Mouse (Mus musculus): ENCODE measurements around the gene Cd38. TPM values are rescaled to one million over a fixed set of nuclear protein-coding genes. Genes with fewer than 3 reads are reported as not detected.

Cd38 gene
- polyA plus RNA-seq, 1 experiment from 2014 or later = 9.9 TPM

DNA sequence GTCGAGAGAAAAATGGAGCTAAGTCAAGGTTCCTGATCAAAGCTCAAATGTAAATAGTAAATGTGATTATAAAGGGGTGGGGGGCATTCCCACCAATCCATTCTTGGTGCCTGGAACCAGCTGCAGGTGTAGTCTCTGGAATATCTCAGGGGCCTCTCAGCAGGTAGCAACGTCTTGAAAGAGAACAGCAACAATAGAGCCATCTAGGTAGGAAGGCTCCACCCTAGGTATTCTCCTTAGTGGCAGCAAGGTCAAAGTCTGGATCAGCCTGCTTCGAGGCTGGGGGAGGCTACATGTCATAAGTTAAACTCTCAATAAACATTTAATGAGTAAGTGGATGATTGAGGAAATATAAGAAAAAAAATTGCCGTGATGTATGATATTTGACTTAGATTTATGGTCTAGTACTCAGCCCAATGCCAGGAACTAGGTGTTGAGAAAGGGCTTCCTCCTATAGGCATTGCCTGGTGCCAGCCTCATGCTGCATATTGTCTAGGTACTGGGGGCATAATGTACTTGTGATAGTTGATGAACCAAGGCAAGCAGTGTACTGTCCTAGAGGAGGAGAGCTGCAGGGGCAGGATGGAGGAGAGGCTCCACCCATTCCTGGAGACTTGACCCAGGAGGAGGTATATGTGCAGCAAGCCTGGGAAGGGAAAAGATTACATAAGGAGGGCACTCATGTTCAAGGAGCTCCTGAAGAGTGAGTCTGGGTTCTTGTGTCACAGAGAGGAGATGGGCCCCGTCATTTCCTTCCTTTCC is 7.5 kb upstream of the Cd38 start:
- no peak overlapping the region for H3K27ac ChIP-seq (replicated peaks; ENCODE audit: low read depth, low read length)
- WGBS = 78% methylated on average over 5 of the region's 5 CpGs
- no peaks in the 10 kb centered on the region for H3K36me3 ChIP-seq (replicated peaks; ENCODE audit: control insufficient read depth, insufficient read depth, low read depth, low read length)
- no peak for DNase-seq (ENCODE audit: low spot score)
- H3K9me3 ChIP-seq (replicated peaks; ENCODE audit: control insufficient read depth, low read length) = no peaks in the 10 kb centered on the region
- no peaks in the 10 kb centered on the region for H3K4me1 ChIP-seq (ENCODE audit: control insufficient read depth, insufficient read depth, low read length)
- H3K27me3 ChIP-seq (ENCODE audit: control insufficient read depth, insufficient read depth, low read length) = no peaks in the 10 kb centered on the region
- H3K9ac ChIP-seq (replicated peaks; ENCODE audit: low read length) = no peak overlapping the region
- no peak overlapping the region for H3K4me3 ChIP-seq (ENCODE audit: low read depth, low read length)
- no peak overlapping the region for H3K4me2 ChIP-seq (ENCODE audit: low read depth, low read length)
- ATAC-seq (replicated peaks; ENCODE audit: insufficient number of reproducible peaks, low FRiP score, low TSS enrichment, low read depth) = no peak

DNA sequence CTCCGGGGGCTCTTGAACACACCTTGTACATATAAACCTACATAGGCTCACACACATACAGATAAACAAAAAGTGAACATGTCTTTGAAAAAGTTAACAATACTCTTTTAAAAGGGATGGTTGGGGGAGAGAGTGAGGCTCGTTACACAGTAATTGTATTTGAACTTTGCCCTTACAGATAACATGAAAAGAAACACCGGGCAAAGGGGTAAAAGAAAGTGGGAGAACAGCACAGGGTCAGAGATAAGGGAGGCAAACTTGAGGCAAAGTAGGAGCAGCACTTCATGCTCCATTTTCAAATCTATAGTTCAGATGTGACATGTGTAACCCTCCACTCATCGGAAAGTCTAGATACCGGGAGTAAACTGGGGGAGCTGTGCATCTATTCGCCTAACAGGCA is 4.7 kb upstream of the Cd38 start:
- no peak overlapping the region for H3K4me2 ChIP-seq (ENCODE audit: low read depth, low read length)
- ATAC-seq (replicated peaks; ENCODE audit: insufficient number of reproducible peaks, low FRiP score, low TSS enrichment, low read depth) (no peak), DNase-seq (ENCODE audit: low spot score) (no peak)
- no peak overlapping the region for H3K4me3 ChIP-seq (ENCODE audit: low read depth, low read length)
- H3K9me3 ChIP-seq (replicated peaks; ENCODE audit: control insufficient read depth, low read length) = no peaks in the 10 kb centered on the region
- no peaks in the 10 kb centered on the region for H3K27me3 ChIP-seq (ENCODE audit: control insufficient read depth, insufficient read depth, low read length)
- WGBS = 80% methylated on average over 6 of the region's 6 CpGs
- no peaks in the 10 kb centered on the region for H3K36me3 ChIP-seq (replicated peaks; ENCODE audit: control insufficient read depth, insufficient read depth, low read depth, low read length)
- H3K27ac ChIP-seq (replicated peaks; ENCODE audit: low read depth, low read length) = no peak overlapping the region
- H3K4me1 ChIP-seq (ENCODE audit: control insufficient read depth, insufficient read depth, low read length) = no peaks in the 10 kb centered on the region
- no peak overlapping the region for H3K9ac ChIP-seq (replicated peaks; ENCODE audit: low read length)

DNA sequence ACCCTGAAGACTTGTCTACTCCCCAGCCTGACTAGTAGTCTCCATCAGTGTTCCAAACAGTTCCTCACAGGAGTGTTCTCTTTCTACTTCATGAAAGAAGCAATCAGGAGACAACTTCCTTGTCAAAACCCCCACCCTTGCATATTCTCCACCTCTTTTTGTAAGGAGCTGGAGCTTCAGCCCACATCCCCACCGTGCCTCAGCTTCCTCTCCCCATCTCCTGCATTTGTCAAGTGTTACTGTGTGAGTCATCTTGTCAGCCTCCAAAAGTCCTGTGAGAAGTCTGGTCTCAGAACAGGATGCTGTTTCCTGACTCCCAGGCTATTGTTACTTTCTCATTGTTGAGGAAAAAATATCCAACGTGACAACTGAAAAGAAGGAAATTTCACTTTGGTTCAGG is 3.0 kb upstream of the Cd38 start:
- no peaks in the 10 kb centered on the region for H3K4me1 ChIP-seq (ENCODE audit: control insufficient read depth, insufficient read depth, low read length)
- H3K27me3 ChIP-seq (ENCODE audit: control insufficient read depth, insufficient read depth, low read length) = no peaks in the 10 kb centered on the region
- no peak overlapping the region for H3K9ac ChIP-seq (replicated peaks; ENCODE audit: low read length)
- H3K9me3 ChIP-seq (replicated peaks; ENCODE audit: control insufficient read depth, low read length) = no peaks in the 10 kb centered on the region
- WGBS = 86% methylated on average over 2 of the region's 2 CpGs
- ATAC-seq (replicated peaks; ENCODE audit: insufficient number of reproducible peaks, low FRiP score, low TSS enrichment, low read depth) (no peak), DNase-seq (ENCODE audit: low spot score) (no peak)
- no peak overlapping the region for H3K27ac ChIP-seq (replicated peaks; ENCODE audit: low read depth, low read length)
- H3K36me3 ChIP-seq (replicated peaks; ENCODE audit: control insufficient read depth, insufficient read depth, low read depth, low read length) = no peaks in the 10 kb centered on the region
- H3K4me3 ChIP-seq (ENCODE audit: low read depth, low read length) = no peak overlapping the region
- H3K4me2 ChIP-seq (ENCODE audit: low read depth, low read length) = no peak overlapping the region

DNA sequence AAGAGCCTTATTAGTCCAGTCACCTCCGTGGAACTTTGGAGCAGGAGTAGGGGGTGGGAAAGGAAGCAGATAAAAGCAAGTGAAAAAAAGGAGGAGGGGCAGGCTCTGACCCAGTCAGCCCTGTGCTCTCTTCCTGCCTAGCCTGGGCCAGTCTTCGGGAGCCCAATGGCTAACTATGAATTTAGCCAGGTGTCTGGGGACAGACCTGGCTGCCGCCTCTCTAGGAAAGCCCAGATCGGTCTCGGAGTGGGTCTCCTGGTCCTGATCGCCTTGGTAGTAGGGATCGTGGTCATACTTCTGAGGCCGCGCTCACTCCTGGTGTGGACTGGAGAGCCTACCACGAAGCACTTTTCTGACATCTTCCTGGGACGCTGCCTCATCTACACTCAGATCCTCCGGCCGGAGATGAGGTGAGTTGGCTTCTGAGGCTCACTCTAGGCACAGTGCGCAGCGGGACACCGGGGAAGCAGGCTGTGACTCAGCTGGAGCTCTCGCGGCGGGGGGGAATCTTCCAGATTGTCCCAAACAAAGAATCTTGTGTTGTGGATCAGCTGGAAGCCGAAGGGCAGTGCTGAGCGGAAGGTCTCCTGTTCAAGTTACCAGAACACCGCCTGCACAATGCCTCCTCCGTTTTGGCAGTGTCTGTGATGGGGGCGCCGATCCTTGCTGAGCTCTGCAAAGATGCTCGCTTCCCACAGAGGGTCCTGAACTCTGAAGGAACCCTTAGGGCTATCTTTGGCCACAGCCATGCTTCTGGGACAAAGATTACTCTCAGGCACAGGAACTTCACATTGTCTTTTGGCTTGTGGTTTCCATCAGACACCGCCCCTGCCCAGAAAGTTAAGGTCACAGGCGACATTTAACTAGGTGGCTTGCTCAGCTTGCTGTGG is 603 bp downstream of the Cd38 start:
- H3K9ac ChIP-seq (replicated peaks; ENCODE audit: low read length) = peak overlapping the region; percentile 59
- peak overlapping the region; percentile 30 for H3K4me3 ChIP-seq (ENCODE audit: low read depth, low read length)
- H3K4me2 ChIP-seq (ENCODE audit: low read depth, low read length) = peak overlapping the region; percentile 56
- H3K27ac ChIP-seq (replicated peaks; ENCODE audit: low read depth, low read length) = no peak overlapping the region
- no peaks in the 10 kb centered on the region for H3K9me3 ChIP-seq (replicated peaks; ENCODE audit: control insufficient read depth, low read length)
- no peaks in the 10 kb centered on the region for H3K36me3 ChIP-seq (replicated peaks; ENCODE audit: control insufficient read depth, insufficient read depth, low read depth, low read length)
- no peaks in the 10 kb centered on the region for H3K27me3 ChIP-seq (ENCODE audit: control insufficient read depth, insufficient read depth, low read length)
- H3K4me1 ChIP-seq (ENCODE audit: control insufficient read depth, insufficient read depth, low read length) = no peaks in the 10 kb centered on the region
- ATAC-seq (replicated peaks; ENCODE audit: insufficient number of reproducible peaks, low FRiP score, low TSS enrichment, low read depth) (peak; percentile 41), DNase-seq (ENCODE audit: low spot score) (peak; percentile 52)
- 2% methylated on average over 28 of the region's 28 CpGs for WGBS

DNA sequence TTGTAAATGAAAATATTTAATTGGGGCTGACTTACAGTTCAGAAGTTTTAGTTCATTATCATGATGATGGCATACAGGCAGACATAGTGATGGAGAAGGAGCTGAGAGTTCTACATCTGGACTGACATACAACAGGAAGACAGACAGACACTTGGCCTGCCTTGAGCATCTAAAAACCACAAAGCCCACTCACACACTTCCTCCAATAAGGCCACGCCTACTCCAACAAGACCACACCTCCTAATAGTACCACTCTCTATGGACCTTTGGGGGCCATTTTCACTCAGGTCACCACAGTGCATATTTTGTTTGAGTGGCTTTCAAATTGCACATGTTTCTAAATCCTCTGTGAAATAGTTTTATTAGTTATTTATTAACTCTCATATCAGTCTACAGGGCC is 3.5 kb downstream of the Cd38 start:
- Histone ChIP-seq H3K9ac (replicated peaks; ENCODE audit: low read length) (no peak overlapping the region), H3K4me1 (ENCODE audit: control insufficient read depth, insufficient read depth, low read length) (no peaks in the 10 kb centered on the region), H3K36me3 (replicated peaks; ENCODE audit: control insufficient read depth, insufficient read depth, low read depth, low read length) (no peaks in the 10 kb centered on the region), H3K4me3 (ENCODE audit: low read depth, low read length) (no peak overlapping the region), H3K4me2 (ENCODE audit: low read depth, low read length) (no peak overlapping the region), H3K9me3 (replicated peaks; ENCODE audit: control insufficient read depth, low read length) (no peaks in the 10 kb centered on the region), H3K27ac (replicated peaks; ENCODE audit: low read depth, low read length) (no peak overlapping the region), H3K27me3 (ENCODE audit: control insufficient read depth, insufficient read depth, low read length) (no peaks in the 10 kb centered on the region)
- WGBS = 85% methylated on average over 1 of the region's 1 CpGs
- DNase-seq (ENCODE audit: low spot score) (no peak), ATAC-seq (replicated peaks; ENCODE audit: insufficient number of reproducible peaks, low FRiP score, low TSS enrichment, low read depth) (no peak)

DNA sequence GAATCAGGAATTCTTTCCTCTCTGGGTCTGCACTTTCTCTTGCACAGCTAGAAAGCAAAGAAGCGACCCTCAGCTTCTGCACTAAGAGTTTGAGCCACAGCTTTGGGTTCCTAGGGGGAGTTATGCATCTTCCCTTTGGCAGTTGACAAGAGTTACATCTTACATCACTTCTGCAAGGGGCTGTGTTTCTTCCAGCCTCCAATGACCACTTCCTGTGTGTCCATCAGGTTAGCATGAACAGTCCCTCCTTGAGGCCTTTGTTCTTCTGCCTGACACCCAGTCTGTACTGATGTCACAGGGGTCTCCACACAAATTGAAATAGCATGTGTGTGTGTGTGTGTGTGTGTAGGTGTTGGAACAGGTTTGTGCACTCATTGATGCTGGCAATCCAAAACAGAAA is 4.3 kb downstream of the Cd38 start:
- Histone ChIP-seq H3K4me2 (ENCODE audit: low read depth, low read length) (no peak overlapping the region), H3K36me3 (replicated peaks; ENCODE audit: control insufficient read depth, insufficient read depth, low read depth, low read length) (no peaks in the 10 kb centered on the region), H3K27ac (replicated peaks; ENCODE audit: low read depth, low read length) (no peak overlapping the region), H3K4me3 (ENCODE audit: low read depth, low read length) (no peak overlapping the region), H3K9ac (replicated peaks; ENCODE audit: low read length) (no peak overlapping the region), H3K27me3 (ENCODE audit: control insufficient read depth, insufficient read depth, low read length) (no peaks in the 10 kb centered on the region), H3K4me1 (ENCODE audit: control insufficient read depth, insufficient read depth, low read length) (no peaks in the 10 kb centered on the region), H3K9me3 (replicated peaks; ENCODE audit: control insufficient read depth, low read length) (no peaks in the 10 kb centered on the region)
- DNase-seq (ENCODE audit: low spot score) (no peak), ATAC-seq (replicated peaks; ENCODE audit: insufficient number of reproducible peaks, low FRiP score, low TSS enrichment, low read depth) (no peak)
- WGBS = 80% methylated on average over 1 of the region's 1 CpGs

DNA sequence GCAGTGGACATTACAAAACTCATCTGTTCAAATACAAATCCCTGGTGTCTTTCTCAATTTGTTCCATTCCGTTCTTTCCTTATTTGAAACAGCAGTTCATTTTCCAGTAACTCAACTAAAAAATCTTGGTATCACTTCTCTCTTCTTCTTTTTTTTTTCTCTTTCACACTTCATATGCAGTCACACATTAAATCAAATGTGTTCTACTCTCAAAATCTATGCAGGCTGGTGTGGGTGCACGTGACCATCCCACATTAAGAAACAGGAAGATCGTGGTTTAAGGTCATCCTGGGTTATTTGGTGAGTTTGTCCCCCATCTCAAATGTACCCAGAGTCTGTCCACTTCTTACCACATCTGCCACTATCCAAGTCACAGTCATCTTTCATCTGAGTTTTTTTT is 13.7 kb downstream of the Cd38 start:
- no peaks in the 10 kb centered on the region for H3K9me3 ChIP-seq (replicated peaks; ENCODE audit: control insufficient read depth, low read length)
- H3K4me1 ChIP-seq (ENCODE audit: control insufficient read depth, insufficient read depth, low read length) = no peaks in the 10 kb centered on the region
- no peak overlapping the region for H3K4me3 ChIP-seq (ENCODE audit: low read depth, low read length)
- ATAC-seq (replicated peaks; ENCODE audit: insufficient number of reproducible peaks, low FRiP score, low TSS enrichment, low read depth) (no peak), DNase-seq (ENCODE audit: low spot score) (no peak)
- H3K9ac ChIP-seq (replicated peaks; ENCODE audit: low read length) = no peak overlapping the region
- WGBS = 88% methylated on average over 3 of the region's 3 CpGs
- no peaks in the 10 kb centered on the region for H3K27me3 ChIP-seq (ENCODE audit: control insufficient read depth, insufficient read depth, low read length)
- H3K36me3 ChIP-seq (replicated peaks; ENCODE audit: control insufficient read depth, insufficient read depth, low read depth, low read length) = no peaks in the 10 kb centered on the region
- H3K27ac ChIP-seq (replicated peaks; ENCODE audit: low read depth, low read length) = no peak overlapping the region
- H3K4me2 ChIP-seq (ENCODE audit: low read depth, low read length) = no peak overlapping the region

Data from embryonic facial prominence, embryonic 11.5 days (tissue).